Mouse (Mus musculus) left cerebral cortex, postnatal 4 days (tissue): Measurements from ENCODE around the gene Polm. TPM values are rescaled to one million over a fixed set of nuclear protein-coding genes. Genes with fewer than 3 reads are reported as not detected.

Source experiments
- DNase-seq: peaks from one replicate; pipeline ENCODE4 v3.0.0-alpha.2; 2022
- intact Hi-C: fragments of 180-260 bp; cut with DNase I; formaldehyde crosslinking; loops from one replicate; pipeline ENCODE4 v1.15.1; 2025
- total RNA-seq, 2 experiments: library from RNA; stranded (reverse); gene quantifications; 2 replicates each; pipeline ENCODE4 v1.2.3; 2021

Gene Polm
- total RNA-seq = 10 to 100 TPM; 16.1 to 16.5 TPM

DNA sequence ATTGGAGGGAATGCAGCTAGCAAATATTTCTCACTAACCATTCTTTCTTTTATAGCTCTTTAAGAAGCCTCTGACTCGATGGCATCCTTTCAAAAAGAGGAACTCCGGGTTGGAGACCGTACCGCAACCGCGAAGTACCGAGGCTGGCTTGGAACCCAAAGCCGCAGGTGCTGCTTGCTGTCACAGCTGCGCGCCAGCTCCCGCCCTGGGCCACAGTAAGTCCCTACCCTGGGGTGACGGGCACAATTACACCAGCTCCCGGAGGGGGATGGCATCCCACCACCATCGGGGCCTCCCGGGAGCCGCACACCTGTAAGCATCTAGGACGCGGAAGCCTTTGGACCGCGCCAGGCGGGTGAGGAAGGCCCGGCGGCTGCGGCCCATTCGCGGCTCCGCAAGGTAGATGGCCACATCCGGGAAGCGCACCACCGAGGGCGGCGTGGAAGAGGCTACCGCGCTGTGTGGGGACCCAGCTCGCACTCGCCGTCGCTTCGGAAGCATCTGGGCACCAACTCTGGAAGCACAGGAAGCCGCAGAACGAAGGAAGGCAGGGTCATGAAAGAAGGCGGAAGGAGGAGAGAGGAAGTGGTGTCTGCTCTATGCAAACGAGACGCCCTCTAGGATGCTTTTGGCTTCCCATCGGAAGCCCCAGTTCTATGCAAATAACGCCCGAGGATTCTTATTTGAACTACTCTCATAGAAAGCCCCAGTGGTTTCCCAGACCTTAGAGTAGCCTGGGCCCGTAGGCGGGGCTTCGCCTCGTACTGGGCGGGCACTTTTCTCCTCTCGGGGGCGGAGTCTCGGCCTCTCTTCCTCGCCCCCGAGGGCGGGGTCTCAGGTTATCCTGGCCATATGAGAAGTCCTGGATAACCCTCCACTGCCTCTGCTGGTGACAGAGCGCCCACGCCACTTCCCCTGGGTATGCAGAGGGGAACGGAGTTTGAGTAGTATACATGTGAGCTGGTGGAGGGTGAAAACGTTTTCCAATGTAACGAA is at the start of gene Polm:
Gene Polm, minus strand, starts transcription at position 766 of the 996 bp plus-strand sequence.
- DNase-seq = peak; percentile 95
- intact Hi-C loops = no loop called here

DNA sequence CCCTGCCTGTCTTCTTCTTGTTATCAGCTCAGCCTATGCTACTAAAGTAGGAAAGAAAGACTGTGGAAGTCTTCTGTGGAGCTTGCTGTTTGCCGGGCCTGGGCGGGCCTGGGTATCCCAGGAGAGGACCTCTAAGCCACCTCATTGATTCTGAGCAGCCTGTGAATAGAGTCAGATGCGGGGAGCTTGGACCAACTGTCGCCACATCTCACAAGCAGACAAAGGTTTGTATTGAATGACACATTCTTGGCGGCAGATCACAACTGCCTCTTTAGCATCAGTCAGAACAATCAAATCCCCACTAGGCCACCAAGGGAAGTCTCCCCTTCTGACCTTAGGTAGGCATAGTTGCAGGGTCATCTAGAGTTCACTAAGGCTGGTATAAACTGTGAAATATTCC is 49.4 kb upstream of the Polm start:
- DNase-seq = no peak
- intact Hi-C loops = loop anchor here (10.0 kb wide), 1 partner anchor 68 kb away; the partner anchor contains the start of genes Gck and Ykt6

DNA sequence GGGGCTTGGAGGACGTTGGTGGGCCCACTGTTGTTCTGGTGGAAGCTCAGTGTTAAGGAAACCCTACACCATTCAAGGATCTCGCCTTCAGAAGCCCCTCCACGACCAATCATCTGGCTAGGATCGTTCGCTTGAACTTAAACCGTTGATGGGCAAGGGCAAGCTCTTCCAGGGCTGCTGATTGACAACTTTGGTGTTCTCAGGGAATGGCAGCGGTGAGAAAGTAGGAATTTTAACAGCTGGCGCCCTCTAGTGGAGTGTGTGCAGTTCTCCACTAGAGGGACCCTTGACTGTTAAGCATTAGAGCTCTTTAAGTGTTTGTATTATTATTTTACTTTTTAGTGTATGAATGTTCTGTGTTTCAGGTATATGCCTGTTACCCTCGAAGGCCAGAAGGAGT is 48.4 kb upstream of the Polm start:
- intact Hi-C loops = loop anchor here (10.0 kb wide), 1 partner anchor 69 kb away; the partner anchor contains the start of genes Gck and Ykt6
- DNase-seq = peak; percentile 70

DNA sequence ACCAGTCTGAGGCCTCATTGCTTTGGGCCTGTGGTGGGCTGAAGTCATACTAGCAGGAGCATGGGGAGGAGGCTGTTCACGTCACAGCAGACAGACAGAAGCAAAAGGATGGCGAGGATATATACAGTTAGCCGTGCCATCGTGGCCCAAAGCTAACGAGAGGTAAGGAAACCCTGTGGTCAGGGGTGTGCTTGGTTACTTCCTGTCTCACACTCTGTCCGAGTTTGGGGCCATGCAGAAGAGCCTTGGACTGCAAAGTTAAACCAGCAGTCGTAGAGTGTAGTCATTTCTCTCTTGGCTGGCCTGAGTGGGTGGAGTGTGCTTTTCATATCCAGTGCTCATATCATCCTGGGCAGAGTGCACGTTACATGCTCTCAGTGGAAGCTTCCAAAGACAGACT is 44.7 kb upstream of the Polm start:
- intact Hi-C loops = loop anchor here (10.0 kb wide), 1 partner anchor 72 kb away; the partner anchor contains the start of genes Gck and Ykt6
- no peak for DNase-seq

DNA sequence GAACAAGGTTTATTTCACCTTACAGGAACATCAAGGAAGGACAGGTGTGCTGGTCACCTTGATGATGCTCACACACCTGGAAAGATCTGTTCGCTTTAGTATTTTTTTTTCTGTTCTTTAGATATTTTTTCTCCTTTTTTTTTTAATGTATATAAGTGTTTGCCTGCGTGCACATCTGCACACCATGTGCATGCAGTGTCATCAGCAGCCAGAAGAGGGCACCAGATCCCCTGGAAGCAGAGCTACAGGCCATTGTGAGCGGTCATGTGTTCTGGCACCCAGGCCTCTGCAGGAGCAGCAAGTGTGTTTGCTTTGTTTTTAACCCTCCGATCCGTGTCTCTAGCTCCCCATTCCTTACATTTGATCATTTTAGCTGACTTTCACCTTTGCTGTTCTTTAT is 42.1 kb upstream of the Polm start:
- intact Hi-C loops = loop anchor here (10.0 kb wide), 1 partner anchor 75 kb away; the partner anchor contains the start of genes Gck and Ykt6
- DNase-seq = peak; percentile 81

DNA sequence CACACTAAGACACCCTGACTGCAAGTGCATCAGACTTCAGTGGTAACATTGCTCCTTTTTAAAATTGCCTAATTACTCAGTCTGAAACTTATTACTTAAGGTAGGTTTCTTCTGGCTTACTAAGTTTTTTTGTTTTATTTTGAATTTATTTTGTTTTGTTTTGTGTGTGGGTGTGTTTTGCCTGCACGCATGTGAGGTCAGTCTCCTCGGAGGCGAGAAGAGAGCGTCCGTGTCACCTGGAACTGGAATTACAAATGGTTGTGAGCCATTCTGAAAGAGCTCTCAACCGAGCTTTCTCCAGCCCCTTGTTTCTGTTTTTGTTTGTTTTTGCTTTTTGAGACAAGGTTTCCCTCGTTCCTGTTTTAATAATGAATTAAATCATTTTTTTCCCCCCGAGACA is 40.8 kb upstream of the Polm start:
- DNase-seq = no peak
- intact Hi-C loops = no loop called here

DNA sequence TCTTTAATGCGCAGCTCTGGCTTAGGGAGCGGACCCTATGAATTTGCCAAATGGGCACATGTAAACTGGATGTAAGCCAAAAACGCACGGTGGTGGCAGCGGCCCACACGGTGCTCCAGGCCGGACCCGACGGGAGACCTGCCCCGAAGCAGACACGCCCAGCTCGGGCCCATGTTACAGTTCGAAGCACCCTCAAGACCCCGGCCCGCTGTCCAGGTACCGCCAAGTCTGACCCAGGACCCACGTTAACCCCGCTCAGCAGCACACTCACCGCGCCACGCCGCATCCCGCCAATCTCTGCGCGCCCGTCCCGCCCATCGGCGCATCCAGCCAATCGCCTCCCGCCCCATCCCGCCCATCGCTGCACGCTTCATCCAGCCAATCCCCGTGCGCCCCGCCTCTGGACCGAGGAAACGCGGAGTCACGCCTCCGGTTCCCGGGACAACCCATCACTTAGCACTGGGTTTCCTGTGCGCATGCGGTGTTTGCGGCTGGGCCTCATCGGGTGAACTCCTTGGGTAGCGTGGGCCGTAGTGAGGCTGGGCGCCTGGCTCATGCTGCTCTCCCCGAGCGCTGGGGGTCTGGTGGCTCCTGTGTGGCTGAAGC is 40.2 kb upstream of the Polm start, which contains the start of gene Pold2:
Gene Pold2, minus strand, starts transcription at position 372 of the 606 bp plus-strand sequence.
- intact Hi-C loops = no loop called here
- DNase-seq = peak; percentile 98

DNA sequence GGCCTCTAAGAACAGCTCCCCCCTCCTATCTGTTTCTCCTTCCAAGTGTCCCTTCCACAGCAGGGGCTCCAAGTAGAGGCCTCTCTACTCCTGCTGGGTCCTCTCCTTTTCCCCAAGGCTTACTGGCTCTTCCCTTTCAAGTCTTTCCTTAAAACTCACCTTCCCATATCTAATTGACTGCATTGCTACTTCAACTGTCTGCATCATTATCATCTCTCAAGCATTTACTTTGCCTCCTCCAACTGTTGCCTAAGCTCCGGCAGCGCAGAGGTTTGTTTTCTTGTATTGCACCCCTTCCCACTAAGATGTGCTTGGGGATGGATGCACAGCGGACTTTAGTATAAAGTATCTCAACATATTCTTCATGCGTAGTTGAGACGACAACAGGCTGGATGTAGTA is 39.6 kb upstream of the Polm start:
- DNase-seq = no peak

DNA sequence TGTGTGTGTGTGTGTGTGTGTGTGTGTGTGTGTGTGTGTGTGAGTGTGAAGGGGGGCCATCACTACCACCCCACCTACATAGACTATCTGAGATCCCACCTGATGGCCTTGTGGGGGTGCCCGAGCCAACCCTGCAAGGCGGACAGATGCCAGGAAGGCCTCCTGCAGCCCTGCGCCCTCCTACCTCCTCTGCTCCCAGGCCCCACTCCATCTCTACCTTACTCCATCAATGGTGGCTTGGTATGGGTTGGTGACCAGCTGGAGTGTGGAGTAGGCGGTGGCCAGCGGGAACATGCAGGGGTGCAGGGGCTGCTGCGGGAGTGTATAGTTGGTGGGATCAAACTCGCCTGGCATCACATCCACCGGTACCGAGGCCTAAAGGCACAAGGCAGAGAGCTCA is 35.4 kb upstream of the Polm start:
- intact Hi-C loops = no loop called here
- no peak for DNase-seq

More for the DNA sequence above, 39.6 kb upstream of the Polm start:
- intact Hi-C loops = no loop called here

DNA sequence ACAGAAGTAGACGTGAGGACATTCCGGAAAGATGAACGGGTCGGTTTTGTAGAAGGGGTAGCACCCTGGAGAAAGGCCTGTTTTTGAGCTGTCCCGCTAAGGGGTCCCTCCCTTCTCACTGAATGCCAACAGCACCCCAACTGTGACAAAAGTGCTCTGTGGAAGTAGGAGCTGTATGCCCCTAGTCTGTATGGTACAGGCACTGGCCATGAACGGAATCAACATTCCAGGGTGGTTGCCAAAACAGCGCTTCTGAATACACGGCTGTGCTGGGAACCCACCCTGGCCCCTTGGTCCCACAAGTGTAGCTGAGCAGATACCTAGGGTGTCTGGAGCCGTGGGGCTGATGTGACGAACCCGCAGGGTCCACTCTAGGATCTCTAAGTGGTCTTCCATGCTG is 34.9 kb upstream of the Polm start:
- intact Hi-C loops = no loop called here
- DNase-seq = no peak

DNA sequence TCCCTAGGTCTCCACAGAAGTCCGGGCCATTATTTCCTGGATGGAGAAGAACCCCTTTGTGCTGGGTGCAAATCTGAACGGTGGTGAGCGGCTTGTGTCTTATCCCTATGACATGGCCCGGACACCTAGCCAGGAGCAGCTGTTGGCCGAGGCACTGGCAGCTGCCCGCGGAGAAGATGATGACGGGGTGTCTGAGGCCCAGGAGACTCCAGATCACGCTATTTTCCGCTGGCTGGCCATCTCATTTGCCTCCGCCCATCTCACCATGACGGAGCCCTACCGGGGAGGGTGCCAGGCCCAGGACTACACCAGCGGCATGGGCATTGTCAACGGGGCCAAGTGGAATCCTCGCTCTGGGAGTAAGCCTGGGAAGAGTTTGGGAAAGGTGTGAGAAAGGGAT is 32.3 kb upstream of the Polm start:
- no peak for DNase-seq
- intact Hi-C loops = no loop called here

DNA sequence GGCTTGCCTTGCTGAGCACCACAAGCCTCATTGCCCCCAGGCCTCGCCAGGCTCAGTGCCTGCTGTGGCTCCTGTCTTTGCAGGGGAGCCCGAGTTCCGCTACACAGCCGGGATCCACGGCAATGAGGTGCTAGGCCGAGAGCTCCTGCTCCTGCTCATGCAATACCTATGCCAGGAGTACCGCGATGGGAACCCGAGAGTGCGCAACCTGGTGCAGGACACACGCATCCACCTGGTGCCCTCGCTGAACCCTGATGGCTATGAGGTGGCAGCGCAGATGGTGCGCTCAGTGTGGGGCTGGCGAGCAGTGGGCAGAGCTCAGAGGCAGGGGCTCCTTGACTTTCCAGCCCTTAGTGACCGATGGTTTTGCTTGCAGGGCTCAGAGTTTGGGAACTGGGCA is 31.5 kb upstream of the Polm start:
- intact Hi-C loops = no loop called here
- DNase-seq = no peak

DNA sequence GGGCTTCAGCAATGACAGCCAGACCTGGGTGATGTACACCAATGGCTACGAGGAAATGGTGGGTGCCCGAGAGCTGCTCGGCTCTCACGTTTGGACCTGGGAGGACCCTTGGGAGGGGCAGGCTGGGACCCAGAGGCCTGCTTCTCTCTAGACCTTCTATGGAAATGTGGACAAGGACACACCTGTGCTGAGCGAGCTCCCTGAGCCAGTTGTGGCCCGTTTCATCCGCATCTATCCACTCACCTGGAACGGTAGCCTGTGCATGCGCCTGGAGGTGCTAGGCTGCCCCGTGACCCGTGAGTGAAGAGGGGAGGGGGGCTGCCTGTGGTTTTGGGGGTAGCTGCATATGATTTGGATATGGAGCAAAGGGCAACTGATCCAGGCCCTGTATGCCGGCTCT is 30.5 kb upstream of the Polm start:
- intact Hi-C loops = no loop called here
- DNase-seq = no peak

DNA sequence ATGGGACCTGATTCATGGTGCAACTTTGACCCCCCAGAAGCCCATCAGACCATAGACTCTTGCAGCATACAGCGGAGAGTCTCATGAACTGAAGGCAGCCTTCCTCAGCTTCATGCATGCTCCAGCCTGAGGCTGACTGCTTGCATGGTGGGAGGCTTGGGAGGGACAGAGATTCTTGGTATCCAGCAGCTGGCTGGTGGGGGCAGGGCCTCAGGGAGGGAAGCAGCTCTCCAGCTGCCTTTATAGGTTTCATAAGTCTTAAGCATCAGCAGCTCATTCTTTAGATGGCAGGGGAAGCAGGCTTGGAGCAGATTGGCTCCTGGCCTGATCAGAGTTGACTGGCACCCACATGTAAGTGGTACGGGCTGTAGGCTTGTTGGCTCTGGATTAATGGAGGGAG is 29.4 kb upstream of the Polm start:
- no peak for DNase-seq
- intact Hi-C loops = no loop called here

DNA sequence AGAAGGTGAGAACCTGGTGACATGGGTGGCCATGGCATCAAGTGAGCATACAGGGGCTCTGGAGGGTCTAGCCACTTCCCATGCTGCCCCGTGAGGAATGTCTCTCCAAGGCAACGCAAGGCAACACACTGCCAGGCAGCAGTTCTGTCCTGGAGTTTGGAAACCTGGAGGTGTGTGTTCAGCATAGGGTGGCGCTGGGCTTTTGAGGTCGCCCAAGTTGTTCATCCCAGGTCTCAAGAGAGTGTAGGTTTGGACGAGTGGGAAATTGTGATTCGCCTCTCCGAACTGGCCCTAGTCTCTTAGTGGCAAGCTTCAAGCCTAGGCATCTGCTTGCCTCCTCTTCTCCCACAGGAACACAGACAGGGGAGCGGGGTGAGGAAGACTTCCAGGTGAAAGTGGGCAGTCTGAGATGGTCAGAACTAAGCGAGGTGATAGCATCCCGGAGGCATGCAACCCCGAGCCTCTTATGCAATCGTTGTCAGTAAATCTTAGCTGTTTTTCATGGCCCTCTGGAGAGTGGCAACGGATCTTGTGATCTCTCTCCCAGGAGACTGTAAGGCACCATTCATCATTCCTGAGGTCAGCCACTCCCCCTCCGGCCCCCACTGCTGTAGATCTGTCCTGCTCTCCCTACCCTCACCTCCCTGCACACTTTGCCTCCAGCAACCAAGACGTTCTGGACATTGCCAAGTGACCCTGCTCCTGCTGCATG is 24.7 kb upstream of the Polm start:
- intact Hi-C loops = no loop called here
- DNase-seq = no peak

DNA sequence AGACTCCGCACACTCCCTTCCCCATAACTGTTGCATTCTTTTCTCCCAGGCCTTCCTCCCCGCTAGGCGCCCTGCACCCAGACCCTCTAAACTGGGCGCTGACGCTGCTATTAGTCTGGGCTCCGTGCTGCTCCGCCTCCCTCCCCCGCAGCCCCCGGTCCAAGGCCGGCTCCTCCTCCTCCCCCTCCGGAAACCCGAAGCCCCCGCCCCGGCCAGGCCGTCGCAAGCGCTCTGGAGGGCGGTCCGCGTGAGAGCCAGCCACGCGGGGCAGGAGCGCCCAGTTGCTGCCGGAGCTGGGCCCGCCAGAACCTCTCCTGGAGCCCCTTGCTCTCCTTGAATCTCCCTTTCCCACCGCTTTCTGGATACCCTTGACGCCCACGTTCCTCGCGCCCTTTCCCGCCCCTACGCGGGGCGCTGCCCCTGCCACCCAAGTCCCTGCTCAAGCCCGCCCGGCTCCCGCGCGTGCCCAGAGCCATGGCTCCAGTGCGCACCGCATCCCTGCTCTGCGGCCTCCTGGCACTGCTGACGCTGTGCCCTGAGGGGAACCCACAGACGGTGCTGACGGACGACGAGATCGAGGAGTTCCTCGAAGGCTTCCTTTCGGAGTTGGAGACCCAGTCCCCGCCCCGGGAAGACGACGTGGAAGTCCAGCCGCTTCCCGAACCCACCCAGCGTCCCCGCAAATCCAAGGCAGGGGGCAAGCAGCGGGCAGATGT is 24.0 kb upstream of the Polm start, which contains the start of gene Aebp1:
Gene Aebp1, plus strand, starts transcription at position 270 of the 716 bp plus-strand sequence.
- DNase-seq = peak; percentile 39
- intact Hi-C loops = no loop called here

DNA sequence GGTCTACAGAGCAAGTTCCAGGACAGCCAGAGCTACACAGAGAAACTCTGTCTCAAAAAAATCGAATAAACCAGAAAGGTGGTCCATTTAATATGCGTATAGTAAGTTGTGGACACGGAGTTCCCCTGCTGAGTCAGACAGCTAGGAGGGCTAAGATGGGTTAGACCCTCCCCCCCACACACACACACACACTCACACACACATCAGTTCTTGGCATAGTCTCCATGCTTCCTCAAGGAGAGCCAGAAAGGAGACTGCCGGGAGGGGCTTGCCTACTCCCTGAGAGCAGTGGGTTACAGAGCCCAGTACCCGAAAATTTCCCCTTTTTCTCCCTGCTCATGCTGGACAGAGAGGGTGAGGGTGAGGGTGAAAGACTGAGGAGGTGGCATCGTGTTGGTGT is 22.8 kb upstream of the Polm start:
- no peak for DNase-seq
- intact Hi-C loops = no loop called here

DNA sequence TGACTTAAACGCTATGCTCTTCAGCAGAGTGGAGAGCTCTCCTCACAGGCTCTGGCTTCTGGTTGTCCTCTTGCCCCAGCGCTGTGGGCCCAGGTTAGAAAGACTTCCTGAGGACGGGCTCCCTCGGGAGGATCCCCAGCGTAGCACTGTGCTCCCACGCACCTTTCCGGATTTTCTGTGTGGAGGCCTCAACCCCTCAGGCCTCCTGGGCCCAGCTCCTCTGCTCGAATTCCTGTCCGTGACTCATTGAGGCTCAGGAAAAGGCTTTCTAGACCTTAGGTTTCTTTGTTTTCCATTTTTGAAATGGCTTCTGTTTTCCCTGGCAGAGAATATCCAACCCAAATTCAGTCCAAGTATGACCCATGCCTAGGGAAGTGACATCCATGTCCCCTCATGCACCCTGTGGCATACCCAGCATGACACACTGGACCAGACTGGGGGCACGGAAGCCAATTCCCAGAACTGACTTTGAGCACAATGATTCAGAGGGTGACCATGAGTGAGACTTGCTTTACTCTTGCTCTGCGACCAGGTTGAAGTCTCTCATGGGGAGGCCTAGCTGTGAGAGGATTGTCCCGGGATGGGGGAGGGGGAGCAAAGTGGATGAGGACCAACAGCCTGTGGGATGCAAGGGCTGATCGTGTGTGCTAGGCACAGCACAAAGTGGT is 22.2 kb upstream of the Polm start:
- intact Hi-C loops = no loop called here
- no peak for DNase-seq

DNA sequence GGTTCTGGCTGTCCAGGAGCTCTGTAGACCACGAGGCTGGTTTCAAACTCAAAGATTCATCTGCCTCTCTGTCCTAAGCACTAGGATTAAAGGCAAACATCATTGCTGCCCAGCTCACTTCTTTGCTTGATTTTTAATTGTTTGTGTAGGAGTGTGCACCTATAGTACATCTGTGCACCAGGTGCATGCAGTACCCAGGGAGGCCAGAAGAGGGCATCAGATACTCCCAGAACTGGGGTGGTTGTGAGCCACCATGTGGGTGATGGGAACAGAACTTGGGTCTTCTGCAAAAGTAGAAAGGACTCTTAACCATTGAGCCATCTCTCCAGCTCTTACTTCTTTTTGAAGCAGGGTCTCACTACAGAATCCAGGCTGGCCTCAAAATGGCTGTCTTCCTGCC is 20.9 kb upstream of the Polm start:
- intact Hi-C loops = no loop called here
- no peak for DNase-seq
